Mouse (Mus musculus) lung, postnatal 0 days (tissue): ENCODE data around the gene Myzap. TPM values are rescaled to one million over a fixed set of nuclear protein-coding genes. Genes with fewer than 3 reads are reported as not detected.

Source experiments
- ATAC-seq: fragments of 200-750 bp; cut with Nextera tagmentation; 2 replicates; pipeline ENCODE4 v1.8.0; 2017; ENCODE audit warnings: moderate library complexity
- DNase-seq: peaks from one replicate; pipeline ENCODE4 v3.0.0-alpha.2; 2016; ENCODE audit warnings: low spot score
- H3K27ac ChIP-seq: fragments of 300-500 bp; sonication (generic); 2 replicates; pipeline ENCODE4 v1.5.1; 2014; ENCODE audit warnings: antibody characterized with exemption, mild to moderate bottlenecking, low read length, mixed read lengths
- H3K27me3 ChIP-seq: fragments of 300-500 bp; sonication (generic); replicated peaks from 2 replicates; pipeline ENCODE4 v1.6.1; 2014; ENCODE audit warnings: low read length, mixed read lengths; ENCODE audit not compliant: insufficient read depth
- H3K36me3 ChIP-seq: fragments of 300-500 bp; sonication (generic); 2 replicates; pipeline ENCODE4 v1.6.1; 2014; ENCODE audit warnings: low read length, mixed read lengths; ENCODE audit not compliant: insufficient read depth
- H3K4me1 ChIP-seq: fragments of 300-500 bp; sonication (generic); 2 replicates; pipeline ENCODE4 v1.6.1; 2014; ENCODE audit warnings: antibody characterized with exemption, low read depth, low read length, mixed read lengths; ENCODE audit not compliant: insufficient read depth
- H3K4me2 ChIP-seq: fragments of 300-500 bp; sonication (generic); replicated peaks from 2 replicates; pipeline ENCODE4 v1.6.1; 2014; ENCODE audit warnings: low read depth, mild to moderate bottlenecking, low read length, moderate library complexity, mixed read lengths
- H3K4me3 ChIP-seq: fragments of 300-500 bp; sonication (generic); 2 replicates; pipeline ENCODE4 v1.5.1; 2014; ENCODE audit warnings: low read depth, low read length
- H3K9ac ChIP-seq: fragments of 300-500 bp; sonication (generic); replicated peaks from 2 replicates; pipeline ENCODE4 v1.6.1; 2014; ENCODE audit warnings: low read depth, mild to moderate bottlenecking
- H3K9me3 ChIP-seq: fragments of 300-500 bp; sonication (generic); 2 replicates; pipeline ENCODE4 v1.6.1; 2016; ENCODE audit warnings: low read length, mixed read lengths
- CTCF ChIP-seq: IDR thresholded peaks from 2 replicates; pipeline ENCODE4 v1.5.1; 2016; ENCODE audit warnings: antibody characterized with exemption, mild to moderate bottlenecking
- EP300 ChIP-seq: IDR thresholded peaks from 2 replicates; pipeline ENCODE4 v1.6.1; 2016; ENCODE audit warnings: antibody characterized with exemption, mild to moderate bottlenecking, control low read depth
- WGBS: fragments of 180-500 bp; shearing (Covaris S2); extraction: QIAGEN DNeasy Blood & Tissue Kit; methylation state at CpG from one replicate; pipeline ENCODE4 v1.1.7; 2014; 5-methylcytosine and 5-hydroxymethylcytosine counted together
- polyA plus RNA-seq: library from polyadenylated mRNA; unstranded; fragments of >200 nt; fragmentation: Nextera tagmentation; extraction: Ambion mirVana; gene quantifications from 2 replicates; pipeline ENCODE4 v1.2.1, GENCODE M21; 2015

Myzap gene
- polyA plus RNA-seq, 1 experiment from 2014 or later: 126 TPM

GRCm38 (mm10) chr9:71566763-71567162 lies 25.4 kb downstream of the Myzap start:
- 23% methylated on average over 4 of the region's 4 CpGs for WGBS
- ATAC-seq: peak; percentile 53
- Histone ChIP-seq H3K27ac (peak overlapping the region; percentile 60), H3K27me3 (no peaks in the 10 kb centered on the region), H3K36me3 (no peaks in the 10 kb centered on the region), H3K4me2 (no peak overlapping the region), H3K9me3 (no peaks in the 10 kb centered on the region), H3K9ac (no peak overlapping the region), H3K4me1 (peaks cover 7% of the 10 kb centered on the region; the same call in 1 of the 2 replicates), H3K4me3 (no peak overlapping the region)
- TF ChIP-seq EP300 (peak; percentile 64; the same call in 1 of the 2 replicates), CTCF (no peak)
- DNase-seq: peak; percentile 37

- ATAC-seq (peak; percentile 95), DNase-seq (peak; percentile 59)
- Histone ChIP-seq H3K9me3 (no peaks in the 10 kb centered on the region), H3K4me1 (no peaks in the 10 kb centered on the region), H3K9ac (no peak overlapping the region), H3K27ac (no peak overlapping the region), H3K27me3 (no peaks in the 10 kb centered on the region), H3K36me3 (peaks cover 7% of the 10 kb centered on the region; the same call in 1 of the 2 replicates), H3K4me3 (no peak overlapping the region), H3K4me2 (no peak overlapping the region)
- TF ChIP-seq CTCF (no peak), EP300 (peak; percentile 92)
- 31% methylated on average over 2 of the region's 2 CpGs for WGBS
Observed at GRCm38 (mm10) chr9:71557737-71558136, 34.4 kb downstream of the Myzap start.

- peak; percentile 22; the same call in 1 of the 2 replicates for TF ChIP-seq CTCF
- no peak for TF ChIP-seq EP300
- no peak overlapping the region for H3K4me2 ChIP-seq
- H3K4me1 ChIP-seq: no peaks in the 10 kb centered on the region
- H3K4me3 ChIP-seq: no peak overlapping the region
- no peak overlapping the region for H3K27ac ChIP-seq
- H3K27me3 ChIP-seq: no peaks in the 10 kb centered on the region
- WGBS: 94% methylated on average over 3 of the region's 3 CpGs
- DNase-seq (no peak), ATAC-seq (no peak)
- no peak overlapping the region for H3K9ac ChIP-seq
- no peaks in the 10 kb centered on the region for H3K9me3 ChIP-seq
- H3K36me3 ChIP-seq: peaks cover 7% of the 10 kb centered on the region; the same call in 1 of the 2 replicates
Observed at GRCm38 (mm10) chr9:71554001-71554400, 38.2 kb downstream of the Myzap start.

GRCm38 (mm10) chr9:71550176-71550575 lies 42.0 kb downstream of the Myzap start:
- no peak overlapping the region for H3K4me3 ChIP-seq
- peaks cover 7% of the 10 kb centered on the region; the same call in 1 of the 2 replicates for H3K36me3 ChIP-seq
- ATAC-seq (no peak), DNase-seq (no peak)
- H3K9ac ChIP-seq: no peak overlapping the region
- no peak for TF ChIP-seq EP300
- TF ChIP-seq CTCF: no peak
- no peak overlapping the region for H3K4me2 ChIP-seq
- no peaks in the 10 kb centered on the region for H3K4me1 ChIP-seq
- H3K27me3 ChIP-seq: no peaks in the 10 kb centered on the region
- H3K9me3 ChIP-seq: no peaks in the 10 kb centered on the region
- 80% methylated on average over 8 of the region's 8 CpGs for WGBS
- no peak overlapping the region for H3K27ac ChIP-seq

GRCm38 (mm10) chr9:71547704-71548275 lies 44.4 kb downstream of the Myzap start:
- Histone ChIP-seq H3K9ac (no peak overlapping the region), H3K4me2 (no peak overlapping the region), H3K27ac (no peak overlapping the region), H3K27me3 (no peaks in the 10 kb centered on the region), H3K36me3 (no peaks in the 10 kb centered on the region), H3K9me3 (no peaks in the 10 kb centered on the region), H3K4me1 (no peaks in the 10 kb centered on the region), H3K4me3 (no peak overlapping the region)
- 76% methylated on average over 10 of the region's 10 CpGs for WGBS
- ATAC-seq (no peak), DNase-seq (no peak)
- TF ChIP-seq EP300: no peak
- TF ChIP-seq CTCF: no peak

GRCm38 (mm10) chr9:71544831-71545230 lies 47.3 kb downstream of the Myzap start:
- WGBS: 75% methylated on average over 5 of the region's 5 CpGs

More at GRCm38 (mm10) chr9:71544831-71545230, 47.3 kb downstream of the Myzap start:
- no peak for DNase-seq
- Histone ChIP-seq H3K9ac (no peak overlapping the region), H3K4me2 (no peak overlapping the region), H3K27ac (no peak overlapping the region), H3K9me3 (no peaks in the 10 kb centered on the region), H3K4me1 (peaks cover 4% of the 10 kb centered on the region; the same call in 1 of the 2 replicates), H3K4me3 (no peak overlapping the region), H3K27me3 (no peaks in the 10 kb centered on the region), H3K36me3 (no peaks in the 10 kb centered on the region)
- TF ChIP-seq EP300 (no peak), CTCF (no peak)
- no peak for ATAC-seq
